Mouse (Mus musculus) left cerebral cortex, adult 9 months (tissue): ENCODE results near the gene Sbno2.

Experiments used
- DNase-seq, 2 experiments: peaks; one replicate each; pipeline ENCODE4 v3.0.0; 2022; ENCODE audit warnings: low spot score in 2 of 2

Gene Sbno2

DNA sequence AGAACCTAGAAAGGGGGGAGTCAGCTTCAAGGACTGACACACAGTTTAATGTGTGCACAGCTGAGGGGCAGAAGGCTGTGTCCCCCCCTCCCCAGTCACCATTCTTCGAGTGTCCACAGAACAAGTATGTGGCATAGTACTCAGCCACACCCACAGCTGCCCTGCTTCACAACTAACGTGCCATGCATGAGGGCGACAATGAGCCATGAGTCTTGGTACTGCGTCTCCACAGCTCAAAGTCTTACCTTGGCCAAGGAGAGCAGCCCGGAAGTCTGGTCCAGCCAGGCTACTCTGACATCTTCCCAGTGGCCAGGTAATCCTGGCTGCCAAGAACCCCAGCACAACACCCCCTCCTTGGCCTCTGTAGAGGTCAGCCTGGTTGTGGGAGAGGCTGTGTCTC, 12.7 kb downstream of the Sbno2 start:
- DNase-seq: no peak

DNA sequence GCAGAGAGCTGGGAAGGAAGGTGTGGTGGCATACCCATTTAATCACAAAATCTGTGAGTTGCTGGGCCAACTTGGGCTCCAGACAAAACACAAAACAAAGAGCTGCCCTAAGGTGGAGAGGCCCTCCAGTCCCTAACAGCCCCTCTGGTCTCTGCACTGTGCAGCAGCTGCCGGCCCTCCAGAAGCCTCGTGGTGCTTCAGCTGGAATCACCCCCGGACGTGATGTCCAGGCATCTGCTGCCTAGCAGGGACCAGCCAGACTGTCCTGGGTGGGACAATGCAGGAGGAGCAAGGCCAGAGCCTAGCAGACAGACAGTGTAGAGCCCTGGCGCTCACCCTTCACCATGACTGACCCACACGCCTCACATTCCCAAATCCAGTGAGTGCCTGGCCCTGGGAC, 13.8 kb downstream of the Sbno2 start:
- no peak for DNase-seq

DNA sequence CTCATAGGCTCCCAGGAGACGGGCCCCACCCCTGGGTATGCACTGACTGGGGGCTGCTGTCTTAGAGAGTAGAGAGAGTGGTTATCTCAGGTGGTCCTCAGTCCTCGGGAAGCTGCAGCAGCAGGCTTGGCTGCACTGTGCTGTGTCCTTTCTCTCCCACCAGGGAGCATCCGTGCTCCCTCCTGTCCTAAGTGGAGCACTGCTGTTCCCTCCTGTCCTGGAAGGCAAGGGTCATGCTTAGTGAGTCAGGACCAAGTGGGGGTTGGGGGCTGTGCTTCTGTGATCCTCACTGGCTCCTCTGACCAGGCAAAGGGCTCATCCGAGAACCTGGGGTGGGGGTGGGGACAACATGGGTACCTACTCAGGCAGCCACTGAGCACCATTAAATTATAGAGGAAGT, 16.2 kb downstream of the Sbno2 start:
- DNase-seq: no peak

DNA sequence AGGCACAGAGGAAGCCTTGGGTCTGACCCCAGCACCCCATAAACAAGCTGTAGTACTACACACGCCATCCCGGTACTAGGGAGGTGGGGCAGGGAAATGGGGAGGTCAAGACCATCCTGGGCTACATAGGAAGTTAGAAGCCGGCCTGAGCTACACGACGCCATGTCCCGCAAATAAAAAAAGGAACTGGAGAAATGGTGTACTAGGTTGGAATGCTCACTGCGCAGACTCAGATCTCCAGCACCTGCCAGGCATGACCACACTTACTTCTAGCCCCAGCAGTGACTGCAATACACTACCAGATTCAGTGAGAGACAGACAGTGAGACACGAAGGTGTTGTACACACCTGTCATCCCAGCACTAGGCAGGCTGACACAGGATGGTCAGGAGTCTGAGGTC, 17.9 kb downstream of the Sbno2 start:
- no peak for DNase-seq

DNA sequence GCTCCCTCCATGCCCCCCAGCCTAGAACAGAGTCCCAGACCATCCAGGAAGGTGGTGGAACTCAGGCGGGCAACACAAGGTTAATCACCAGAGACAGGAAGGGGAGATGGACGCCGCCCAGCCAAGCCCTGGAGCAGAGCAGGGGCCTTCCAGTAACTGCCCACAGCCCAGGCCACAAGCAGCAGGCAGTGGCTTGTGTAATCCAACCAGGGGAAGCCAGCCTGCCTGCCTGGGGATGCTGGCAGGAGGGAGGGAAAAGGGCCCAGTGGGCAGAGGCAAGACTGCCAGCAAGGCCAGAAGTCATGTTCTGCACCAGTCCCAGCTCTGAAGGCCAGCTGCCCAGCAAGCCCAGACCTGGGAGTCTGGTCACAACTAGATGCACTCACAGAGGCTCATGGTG, 18.5 kb downstream of the Sbno2 start:
- no peak for DNase-seq

DNA sequence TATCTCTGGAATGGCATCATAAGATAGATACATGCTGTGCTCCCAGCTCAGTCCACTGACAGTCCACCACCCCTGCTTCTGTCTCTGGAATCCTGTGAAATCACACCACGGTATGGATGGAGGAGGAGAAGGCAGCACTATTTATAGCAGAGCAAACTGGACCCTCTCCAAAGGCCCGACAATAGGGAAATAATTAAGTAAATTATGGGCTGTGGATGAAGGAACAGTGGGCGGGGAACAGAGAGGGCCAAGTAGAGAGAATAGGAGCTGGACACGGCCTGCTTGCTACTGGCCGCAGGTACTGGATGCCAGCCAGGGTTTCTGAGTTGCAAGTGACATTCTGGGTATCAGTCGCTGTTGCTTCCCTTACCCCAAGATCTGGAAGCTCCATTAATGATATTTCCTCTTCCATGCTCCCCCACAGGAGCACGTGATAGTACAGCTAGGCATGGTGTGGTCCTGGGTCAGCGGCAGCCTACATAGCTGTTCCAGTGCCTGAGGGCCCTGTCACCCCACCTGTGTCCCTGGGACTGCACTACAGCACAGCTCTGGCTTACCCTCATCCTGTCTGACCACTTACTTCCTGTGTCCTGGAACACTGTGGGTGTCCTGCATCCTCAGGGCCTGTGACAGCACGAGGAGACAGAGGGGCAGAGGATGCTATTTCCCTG, 20.4 kb downstream of the Sbno2 start:
- DNase-seq: peak in 1 of 2 experiments; percentile 47

DNA sequence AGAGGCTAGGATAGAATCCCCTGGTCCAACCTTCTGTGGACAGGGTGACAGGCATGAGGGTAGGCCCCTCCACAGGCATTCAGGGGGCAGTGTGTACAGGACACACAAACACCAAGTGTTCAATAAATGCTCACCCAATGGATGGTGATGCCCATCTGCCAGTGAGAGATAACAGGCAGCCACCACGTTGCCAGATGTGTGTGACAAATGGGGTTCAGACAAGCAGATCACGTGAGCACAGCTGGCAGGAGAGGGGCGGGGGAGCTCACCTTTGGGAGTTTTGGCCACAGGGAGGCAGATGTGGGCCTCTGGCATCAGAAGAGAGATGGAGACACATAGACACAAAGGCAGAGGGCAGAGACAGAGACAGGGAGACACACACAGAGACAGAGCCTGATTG, 24.3 kb downstream of the Sbno2 start:
- DNase-seq: no peak

DNA sequence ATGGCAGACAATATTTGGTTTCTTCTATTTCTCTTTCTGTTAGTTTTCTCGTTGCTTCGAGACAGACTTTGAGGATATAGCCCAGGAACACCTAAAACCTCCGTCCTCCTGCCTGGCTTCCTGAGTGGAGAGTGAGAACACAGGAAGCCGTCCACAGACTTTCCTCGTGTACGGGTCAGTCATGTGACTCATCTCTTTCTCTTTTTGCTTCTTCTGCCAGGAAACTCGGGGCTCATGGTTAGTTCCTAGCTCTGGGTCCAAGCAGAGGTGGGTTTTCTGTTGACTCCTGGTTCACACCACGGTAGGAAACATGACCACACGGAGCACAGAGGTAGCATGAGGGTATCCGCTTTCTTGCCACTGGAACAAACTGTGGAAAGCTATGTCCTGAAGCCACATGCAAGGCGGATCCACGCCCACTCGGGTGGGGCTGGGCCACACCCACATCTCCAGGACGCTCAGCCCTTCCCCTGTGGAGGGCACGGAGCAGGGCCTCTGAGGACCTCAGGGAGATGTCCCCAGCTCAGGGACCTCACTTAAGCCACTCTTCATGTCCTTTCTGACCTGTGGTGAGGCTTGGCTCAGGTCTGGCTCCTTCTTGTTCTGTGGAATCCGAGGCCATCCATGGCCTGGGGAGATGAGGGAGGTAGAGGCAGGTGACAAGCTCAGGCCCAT, 24.8 kb downstream of the Sbno2 start:
- no peak for DNase-seq

DNA sequence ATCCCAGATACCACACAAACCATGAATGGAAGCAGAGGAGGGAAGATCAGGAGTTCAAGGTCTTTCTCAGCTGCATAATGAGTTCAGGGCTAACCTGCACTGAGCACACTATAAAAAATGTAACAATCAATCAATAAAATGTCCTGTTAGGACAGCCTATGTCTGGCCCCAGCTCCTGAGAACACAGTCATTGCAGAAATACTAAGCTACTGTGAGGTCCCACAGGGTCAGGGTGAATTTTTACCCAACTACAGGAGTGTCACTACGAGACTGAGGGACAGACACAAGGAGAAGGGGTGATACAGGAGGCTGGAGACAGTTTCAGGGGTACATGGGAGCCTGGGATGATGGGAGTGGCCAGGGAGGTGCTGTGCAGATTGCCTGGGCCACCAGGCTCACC, 27.0 kb downstream of the Sbno2 start:
- DNase-seq: no peak

DNA sequence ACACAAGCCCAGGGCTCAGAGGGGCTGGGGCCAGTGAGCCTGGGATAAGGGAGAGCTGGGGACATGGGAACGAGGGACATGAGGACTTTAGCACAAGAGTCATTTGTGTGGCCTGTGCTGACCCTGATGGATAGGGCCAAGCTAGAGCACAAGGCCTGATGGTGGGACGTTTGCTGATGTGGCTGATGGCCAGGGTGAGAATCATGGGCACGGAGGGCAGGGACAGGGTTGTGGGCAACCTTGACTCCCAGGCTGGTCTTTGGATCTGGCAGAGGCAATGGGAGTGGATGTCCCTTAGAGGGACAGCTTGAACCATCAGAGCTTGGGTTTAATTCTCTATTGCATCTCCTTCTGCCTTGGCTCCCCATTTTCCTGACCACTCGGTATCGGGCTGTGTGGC, 28.1 kb downstream of the Sbno2 start:
- no peak for DNase-seq

DNA sequence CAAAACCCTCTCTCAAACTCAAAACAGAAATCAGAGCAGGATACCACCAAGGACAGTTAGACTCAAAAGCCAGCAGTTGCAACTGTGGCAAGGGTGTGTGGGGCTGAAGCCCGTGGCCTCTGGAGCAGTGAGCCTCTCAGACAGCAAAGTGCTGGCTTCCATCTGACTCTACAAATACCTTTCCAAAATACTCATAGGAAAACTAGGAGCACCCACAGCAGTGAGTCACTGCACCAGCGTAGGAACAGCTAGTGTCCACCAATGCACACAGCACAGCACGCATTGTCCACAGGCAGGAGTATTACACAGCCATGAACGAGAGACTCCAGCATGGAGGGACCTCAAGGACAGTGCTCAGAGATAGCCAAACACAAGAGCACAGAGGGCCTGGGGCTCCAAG, 29.0 kb downstream of the Sbno2 start:
- no peak for DNase-seq

DNA sequence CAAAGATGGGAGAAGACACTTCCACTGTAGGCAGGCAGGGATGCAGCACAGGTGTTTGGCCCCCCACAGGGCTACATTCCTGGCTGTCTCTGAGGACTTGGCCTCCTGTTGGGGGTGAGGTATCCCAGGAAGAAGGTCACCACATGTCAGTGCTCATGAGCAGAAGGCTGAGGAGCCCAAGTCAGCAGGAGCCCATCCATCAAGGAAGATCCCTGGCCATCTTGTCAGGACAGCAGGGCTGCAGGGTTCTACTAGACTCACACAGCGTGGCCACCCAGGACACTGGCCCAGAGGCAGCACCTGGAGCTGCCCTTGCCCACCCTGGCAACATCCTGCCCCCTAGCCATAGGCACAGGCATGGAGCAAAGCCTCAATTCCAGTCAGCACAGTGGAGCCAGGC, 29.4 kb downstream of the Sbno2 start:
- DNase-seq: no peak

DNA sequence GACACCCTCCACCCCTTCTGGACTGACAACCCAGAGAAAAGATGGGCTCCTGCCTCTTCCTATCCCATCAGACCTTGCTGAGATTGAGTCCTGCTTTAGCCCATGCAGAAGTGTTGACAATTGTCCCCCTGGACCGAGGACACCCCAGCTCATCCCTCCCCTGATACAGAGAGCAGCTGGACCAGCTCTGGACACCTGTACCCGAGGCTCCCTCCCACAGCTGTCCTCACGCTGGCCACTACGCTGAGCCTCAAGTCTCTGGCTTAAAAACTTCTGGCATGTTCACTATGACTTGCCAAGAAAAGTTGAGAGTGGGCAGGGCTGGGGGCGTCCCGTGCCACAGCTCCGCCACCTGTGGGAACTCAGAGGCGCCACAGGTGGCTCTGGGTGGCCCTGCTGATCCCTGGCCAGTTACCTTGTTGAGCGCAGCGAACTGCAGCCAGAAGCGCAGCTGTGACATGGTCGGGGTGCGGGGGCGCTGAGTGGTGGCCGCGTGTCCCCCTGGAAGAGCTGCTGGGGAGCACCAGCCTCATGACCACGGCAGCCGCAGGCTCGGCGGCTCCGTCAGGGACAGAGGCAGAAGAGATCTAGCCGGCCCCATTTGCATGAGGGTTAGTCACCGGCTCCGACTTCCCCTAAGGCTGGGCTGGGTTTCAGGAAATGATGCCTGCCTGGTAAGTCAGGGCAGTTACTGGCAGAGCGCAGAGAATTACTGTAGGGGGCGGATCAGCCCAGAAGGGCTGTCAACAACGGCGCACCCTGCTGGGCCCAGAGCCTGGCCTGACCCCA, 30.4 kb downstream of the Sbno2 start:
- peak in 1 of 2 experiments; percentile 70 for DNase-seq

DNA sequence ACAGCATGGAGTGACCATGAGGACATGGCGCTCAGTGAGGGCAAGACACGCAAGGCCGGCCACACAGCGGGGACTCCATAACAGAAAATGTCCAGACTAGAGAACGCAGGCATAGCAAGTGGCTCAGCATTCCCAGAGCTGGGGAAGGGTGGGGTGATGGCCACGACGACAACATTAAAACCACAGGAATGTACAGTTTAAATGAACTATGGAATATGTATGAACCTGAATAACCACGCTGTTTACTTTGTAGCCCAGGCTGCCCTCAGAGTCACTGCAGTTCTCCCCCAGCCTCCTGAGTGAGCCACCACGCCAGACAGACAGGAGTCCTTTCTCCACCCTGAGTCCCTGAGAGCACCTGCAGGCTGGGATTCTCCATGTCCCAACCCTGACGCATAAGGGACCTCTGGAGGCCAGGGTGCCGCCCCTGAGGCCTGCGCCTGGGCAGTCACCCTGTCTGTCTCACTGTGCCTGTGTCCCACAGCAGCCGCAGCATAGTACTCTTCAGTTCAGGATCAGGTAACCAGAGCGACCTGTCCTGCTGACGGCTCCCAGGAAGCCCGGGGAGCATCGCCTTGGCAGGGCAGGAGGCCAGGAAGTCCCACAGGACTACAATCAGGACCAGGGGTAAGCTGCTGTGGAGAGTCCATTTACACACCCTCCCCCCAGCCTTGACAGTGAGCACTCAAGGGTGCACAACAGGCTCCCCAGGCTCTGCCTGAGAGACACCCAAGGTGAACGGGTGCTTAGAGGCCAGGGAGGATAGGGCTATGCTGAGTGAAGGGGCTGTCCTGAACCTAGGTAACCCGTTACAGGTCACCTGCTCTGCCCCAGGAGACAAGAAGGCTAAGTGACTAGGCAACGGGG, 32.5 kb downstream of the Sbno2 start:
- no peak for DNase-seq

DNA sequence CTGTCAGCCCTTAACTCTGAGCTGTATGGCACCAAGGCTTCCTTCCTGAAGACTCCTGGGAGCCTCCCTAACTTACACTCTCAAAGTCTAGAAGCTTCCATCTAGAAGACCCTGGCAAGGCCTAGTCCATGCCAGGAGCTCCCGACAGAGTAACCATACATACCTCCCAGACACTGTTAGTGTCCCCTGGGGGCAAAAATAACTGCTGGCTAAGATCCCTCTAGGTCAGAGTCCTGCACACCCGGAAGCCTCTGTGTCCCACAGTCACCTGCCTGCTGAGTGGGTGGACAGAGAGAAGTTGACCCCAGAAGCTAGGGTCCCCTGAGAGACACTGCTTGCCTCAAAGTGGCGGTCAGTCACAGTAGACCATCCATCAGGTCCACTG, 33.9 kb downstream of the Sbno2 start:
- no peak for DNase-seq

DNA sequence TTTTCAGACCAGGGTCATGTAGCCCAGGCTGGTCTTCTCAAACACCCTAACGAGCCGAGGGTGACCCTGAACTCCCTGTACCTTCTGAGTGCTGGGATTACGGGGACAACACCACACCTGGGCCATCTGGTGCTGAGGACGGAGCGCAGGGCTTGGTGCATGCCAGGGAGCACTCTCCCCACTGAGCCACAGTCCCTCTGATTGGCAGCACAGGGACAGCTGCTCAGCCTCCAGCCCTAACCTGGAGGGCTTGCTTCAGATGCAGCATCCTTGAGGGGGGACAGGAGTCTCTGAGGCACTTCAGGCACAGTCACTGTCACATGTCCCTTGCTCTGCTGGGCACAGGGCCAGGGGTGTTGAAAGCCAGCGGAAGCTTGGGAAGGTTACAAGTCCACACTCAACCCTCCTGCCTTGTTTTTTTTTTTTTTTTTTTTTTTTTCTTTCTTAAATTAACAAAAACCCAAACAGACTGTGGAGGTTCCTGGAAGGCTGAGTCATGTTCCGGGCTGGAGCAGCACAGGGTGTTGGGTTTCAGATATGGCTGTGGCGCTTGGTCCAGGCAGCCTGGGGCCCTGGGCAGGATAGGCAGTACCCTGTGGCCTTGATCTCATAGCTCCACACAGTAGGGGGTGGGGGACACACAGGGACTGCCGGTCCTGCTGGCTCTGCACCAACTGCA, 34.4 kb downstream of the Sbno2 start:
- peak in 1 of 2 experiments; percentile 83 for DNase-seq

DNA sequence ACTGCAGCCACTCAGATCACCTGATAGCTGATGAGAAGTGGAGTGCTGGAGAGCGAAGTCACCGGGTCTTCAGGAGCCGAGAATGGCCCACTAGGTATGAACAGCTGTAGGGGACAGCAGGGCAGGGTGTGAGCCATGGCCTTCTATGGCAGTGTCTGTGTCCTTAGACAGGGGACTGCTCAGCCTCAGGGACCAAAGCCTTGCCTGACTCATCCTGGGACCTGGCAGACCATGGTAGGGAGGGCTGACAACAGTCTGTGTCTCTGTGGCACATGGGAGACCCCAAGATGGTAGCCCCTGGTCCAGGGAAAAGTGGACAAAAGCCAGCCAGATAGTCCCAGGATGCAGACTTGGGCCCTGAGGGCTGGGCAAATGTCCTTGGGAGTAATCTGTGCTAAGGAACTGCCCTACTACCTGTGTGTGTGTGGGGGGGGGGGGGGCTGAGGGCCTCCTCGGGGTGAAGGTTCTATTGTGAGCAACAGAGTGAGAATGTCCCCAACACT, 35.4 kb downstream of the Sbno2 start:
- no peak for DNase-seq

DNA sequence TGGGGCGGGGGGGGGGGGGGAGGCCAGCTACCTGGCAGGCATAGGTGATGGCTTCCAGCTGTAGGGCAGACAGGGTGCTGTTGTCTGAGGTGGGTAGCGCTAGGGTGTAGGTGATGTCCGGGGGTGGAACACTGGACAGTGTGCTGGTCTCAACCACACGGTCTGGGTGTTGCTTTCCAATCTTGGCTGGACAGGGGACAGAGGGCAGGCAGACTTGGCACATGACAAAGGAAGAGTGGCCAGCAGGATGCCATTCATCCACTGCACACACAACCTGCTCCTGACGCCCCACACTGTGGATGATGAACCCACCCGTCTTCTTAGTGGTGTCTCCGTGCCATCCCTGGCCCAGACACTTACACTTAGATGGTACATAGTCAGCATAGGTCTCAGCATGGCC, 36.1 kb downstream of the Sbno2 start:
- no peak for DNase-seq

DNA sequence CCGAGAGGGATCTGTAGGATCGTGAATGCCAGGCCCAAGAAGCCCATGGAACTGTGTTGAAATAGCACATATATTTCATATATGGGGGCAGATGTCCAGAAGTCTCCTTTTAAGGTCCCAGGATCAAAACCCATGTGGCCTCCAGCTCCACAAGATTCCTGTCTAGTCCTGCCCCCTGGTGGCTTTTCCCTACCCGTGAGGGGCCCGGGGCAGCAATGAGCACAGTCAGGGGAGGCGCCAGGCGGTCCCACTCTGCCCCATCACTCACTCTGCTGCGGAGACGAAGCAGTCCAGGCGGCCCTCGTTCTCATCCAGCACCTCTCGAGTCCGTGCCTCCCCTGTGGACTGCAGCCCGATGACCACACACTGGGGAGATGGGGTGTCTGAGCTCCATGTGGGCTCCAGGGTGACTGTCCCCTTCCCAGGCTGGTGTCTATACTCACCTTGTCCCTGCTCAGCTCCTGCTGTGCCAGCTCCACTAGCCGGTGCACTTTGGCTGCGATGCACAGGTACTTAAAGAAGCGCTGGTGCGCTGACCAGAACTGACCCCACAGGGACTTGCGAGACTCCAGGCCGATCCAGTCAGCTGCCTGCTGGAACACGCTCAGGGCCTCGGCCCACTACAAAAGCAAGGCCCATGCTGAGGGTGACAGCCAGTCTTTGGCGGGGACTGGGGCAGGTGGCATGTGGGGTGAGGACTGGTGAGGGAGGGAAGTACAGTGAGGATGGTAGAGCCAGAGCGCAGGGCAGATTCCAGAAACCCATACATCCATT, 41.3 kb downstream of the Sbno2 start:
- DNase-seq: no peak

DNA sequence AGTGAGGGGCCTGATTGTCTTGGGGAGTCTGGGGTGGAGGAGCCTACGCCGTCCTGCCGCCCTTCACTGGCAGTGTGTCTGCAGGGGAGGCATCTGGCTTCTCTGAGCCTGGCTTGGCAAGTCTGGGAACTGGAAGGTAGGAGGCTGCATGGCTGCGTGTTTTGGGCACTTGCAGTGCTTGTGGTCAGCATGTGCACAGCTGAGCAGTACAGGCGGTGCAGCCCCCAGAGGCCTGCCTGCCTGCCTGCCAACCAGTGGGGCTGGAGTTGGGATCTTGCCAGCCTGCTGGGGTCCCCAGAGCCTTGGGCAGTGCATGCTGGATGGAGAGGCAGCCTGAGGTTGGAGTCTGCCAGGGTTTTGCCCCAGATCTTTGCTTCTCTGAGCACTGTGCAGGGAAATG, 42.3 kb downstream of the Sbno2 start:
- no peak for DNase-seq
